Mouse (Mus musculus) granulocyte monocyte progenitor cell, adult 5-6 weeks (primary cell): ENCODE results near the gene Nadsyn1. TPM values are rescaled to one million over a fixed set of nuclear protein-coding genes. Genes with fewer than 3 reads are reported as not detected.

Experiments
- ATAC-seq: replicated peaks from 2 replicates; pipeline ENCODE4 v1.8.0; 2016; ENCODE audit warnings: mild to moderate bottlenecking, moderate TSS enrichment, inconsistent platforms; ENCODE audit not compliant: poor library complexity, severe bottlenecking
- total RNA-seq, 2 experiments: library from RNA; stranded (forward) in 1 of 2; stranded (reverse) in 1 of 2; fragments of 200-712, 200-1000 nt in 1 of 2; fragments of >200 nt in 1 of 2; fragmentation: Nextera tagmentation in 1 of 2; gene quantifications; 2 replicates each; pipeline ENCODE4 v1.2.3; 2014 to 2017

The Nadsyn1 gene
- total RNA-seq, 2 experiments from 2014 or later, result 5.1 to 13.2 TPM

DNA sequence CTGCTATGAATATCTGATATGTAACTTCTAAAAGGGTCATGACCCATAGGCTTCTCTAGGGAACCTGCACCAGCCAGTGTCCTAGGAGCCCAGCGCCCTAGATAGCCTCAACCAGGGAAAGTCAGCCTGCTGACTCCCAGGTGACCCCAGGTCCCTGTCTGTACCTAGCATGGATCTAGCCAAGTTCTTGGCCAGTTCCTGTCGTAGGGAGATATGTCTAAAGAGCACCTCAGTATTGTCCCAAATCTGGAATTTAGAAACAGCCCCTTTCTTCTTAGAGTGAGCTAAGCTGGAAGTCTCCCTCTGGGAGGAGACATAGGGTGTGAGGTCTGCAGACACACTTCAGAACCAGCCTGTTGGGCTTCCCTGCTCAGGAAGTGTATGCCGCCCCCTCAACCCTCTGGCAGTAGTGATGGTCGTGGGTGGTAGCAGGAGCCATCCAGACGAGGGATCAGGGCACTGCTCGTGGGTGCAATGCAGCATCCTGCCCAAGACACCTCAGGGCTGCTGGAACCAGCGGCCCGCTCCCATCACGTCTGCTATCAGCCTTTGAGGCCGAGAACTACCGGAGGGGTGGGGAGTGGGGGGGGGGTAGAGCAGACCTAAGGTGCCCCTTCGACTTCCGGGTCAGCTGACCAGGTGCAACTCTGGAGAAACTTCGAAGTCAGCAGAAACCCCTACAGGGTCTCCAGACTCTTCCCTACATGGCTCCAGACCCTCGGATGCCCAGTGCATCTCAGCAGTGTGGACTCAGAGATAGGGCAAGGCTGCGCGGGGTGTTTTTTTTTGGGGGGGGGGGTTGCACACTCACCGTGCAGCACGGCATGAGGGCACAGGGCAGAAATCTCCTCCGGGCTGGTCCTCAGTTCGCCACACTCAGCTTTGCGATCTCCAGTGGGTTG lies 66.3 kb downstream of the Nadsyn1 start, which contains the start of gene Osbpl5:
TSS of gene Osbpl5 (minus strand) at position 861 of the 902 bp plus-strand sequence.
- ATAC-seq, result no peak

DNA sequence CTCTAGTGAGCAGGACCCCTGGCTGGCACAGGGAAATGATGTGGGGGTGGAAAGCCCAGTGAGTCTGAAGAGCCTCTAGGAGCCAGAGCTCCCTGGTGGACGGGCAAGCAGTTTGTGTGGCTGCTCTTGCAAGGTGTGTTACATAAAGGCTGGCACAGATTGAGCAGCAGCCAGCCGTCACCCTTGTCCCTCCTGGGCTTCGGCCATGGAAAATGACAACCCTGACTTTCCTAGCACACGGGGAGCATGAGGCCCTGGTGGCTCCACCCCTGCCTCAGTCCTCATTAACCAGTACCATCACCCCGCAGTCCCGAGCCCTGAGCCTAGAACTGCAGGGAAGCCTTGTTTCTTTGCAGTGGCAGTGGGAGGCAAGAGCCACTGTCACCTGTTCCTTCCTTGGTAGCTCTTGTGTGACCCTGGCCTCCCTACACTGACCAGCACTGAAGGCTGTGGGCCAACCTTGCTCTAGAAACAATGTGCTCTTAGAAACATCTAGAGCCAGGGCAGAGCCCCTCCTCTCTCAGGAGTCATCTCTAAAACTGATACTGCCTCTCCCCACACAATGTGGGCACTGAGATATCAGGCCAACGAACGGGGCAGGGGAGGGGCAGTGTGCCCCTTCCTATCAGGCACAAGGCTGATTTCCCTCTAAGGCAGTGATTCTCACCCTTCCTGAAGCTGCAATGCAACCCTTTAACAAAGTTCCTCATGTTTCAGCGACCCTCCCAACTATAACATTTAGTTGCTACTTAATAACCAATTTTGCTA lies 67.1 kb downstream of the Nadsyn1 start:
- ATAC-seq, result no peak

DNA sequence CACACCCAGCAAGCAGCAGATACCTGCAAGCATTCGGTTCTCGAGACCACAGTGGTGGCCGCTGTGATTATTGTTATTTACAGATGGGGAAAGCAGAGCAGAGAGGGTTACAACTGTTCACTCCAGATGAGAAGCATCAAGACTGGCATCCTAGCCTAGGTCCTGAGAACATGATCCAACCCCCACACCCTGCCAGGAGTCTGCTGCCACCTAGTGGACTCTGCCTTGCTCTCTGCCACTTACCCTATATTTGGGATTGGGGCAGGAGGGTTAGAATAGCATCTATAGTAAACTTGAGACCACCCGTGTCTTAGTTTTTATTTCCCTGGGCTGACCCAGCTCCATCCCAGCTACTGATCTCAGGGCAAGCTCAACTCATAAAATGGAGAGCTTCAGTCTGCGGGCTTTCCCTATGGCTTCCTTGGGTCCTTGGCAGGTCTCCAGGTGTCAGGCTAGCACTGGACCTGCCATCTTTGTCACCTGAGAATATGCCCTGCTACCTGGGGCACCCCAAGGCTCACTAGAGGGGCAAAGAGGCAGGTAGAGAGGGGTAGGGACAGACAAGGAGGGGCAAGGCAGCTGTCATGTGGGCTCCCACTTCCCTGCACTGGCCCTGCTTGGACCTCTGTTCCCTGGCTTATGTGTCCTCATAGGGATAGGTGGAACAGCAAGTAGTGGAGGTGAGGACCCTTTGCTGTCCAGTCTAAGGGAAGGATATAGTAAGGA lies 68.5 kb downstream of the Nadsyn1 start:
- ATAC-seq, result peak; percentile 42

DNA sequence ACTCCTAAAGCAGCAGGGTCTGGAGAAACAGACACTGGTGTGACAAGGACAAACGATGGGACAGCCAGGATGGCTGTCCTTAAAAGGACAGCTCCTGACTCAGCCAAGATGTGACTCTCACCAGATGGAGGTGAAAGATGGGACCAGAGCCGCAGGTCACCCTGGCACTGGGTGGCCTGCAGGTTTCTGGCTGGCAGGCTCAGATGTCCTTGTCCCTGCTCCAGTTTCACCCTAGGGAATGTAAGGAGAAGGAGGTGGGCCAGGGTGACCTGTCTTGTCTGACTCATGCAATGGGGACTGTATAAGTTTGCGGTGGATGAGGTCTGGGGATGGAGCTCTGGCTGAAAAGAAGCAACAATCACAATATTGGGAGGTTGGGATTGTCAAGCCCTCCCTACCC lies 70.0 kb downstream of the Nadsyn1 start:
- no peak for ATAC-seq

DNA sequence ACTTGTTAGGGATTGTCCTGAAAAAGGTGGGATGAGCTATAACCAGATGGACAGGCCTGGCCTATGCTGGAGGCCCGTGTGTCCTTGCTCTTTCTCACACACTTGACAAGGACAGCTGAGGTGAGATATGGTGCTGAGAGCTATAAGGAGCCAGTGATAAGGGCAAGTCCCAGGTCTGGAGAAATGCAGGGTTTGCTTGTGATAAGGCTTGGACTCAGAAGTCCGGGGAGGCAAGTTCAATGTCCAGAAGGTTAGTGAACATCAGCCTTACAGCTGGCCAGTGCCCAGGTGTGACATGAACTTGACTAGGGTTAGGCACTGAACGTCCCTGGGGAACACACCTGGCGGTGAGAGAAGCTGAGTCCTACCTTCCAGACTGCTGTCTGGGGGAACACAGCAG lies 70.6 kb downstream of the Nadsyn1 start:
- ATAC-seq, result no peak

DNA sequence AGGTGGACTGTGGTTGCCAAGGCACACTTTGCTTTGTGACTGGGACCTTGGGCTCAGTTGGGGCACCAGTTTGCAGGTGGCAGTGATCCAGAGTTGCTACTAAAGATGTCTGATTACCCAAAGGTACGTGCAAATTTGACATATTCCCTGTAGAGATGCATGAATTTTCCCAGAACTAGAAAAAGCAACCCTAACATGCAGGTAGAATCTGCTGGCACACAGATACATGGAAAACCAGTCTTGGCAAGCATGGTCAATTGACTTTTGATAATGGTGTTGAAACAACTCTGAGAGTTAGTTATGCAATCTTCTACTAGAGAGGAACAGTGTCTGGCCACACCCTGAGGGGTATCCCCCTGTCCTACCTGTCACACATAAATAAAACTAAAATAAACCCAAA lies 71.3 kb downstream of the Nadsyn1 start:
- ATAC-seq, result peak; percentile 21; the same call in 1 of the 2 replicates

DNA sequence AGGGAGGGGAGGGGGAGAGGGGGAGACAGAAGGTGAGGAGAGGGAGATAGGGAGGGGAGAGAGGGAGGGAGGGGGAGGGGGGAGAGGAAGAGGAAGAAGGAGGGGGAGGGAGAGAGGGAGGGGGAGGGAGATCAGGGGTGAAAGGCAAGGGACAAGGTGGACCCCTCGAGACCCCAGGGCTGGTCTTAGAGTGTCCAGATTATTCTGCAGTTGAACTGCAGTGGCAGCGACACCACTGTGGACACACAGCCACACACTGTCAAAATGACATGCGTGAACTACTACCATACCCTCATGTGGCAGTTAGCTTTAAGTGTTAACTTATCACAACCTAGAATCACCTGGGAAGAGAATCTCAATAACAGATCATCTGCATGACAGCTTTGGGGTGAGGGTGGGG lies 73.6 kb downstream of the Nadsyn1 start:
- ATAC-seq, result no peak

DNA sequence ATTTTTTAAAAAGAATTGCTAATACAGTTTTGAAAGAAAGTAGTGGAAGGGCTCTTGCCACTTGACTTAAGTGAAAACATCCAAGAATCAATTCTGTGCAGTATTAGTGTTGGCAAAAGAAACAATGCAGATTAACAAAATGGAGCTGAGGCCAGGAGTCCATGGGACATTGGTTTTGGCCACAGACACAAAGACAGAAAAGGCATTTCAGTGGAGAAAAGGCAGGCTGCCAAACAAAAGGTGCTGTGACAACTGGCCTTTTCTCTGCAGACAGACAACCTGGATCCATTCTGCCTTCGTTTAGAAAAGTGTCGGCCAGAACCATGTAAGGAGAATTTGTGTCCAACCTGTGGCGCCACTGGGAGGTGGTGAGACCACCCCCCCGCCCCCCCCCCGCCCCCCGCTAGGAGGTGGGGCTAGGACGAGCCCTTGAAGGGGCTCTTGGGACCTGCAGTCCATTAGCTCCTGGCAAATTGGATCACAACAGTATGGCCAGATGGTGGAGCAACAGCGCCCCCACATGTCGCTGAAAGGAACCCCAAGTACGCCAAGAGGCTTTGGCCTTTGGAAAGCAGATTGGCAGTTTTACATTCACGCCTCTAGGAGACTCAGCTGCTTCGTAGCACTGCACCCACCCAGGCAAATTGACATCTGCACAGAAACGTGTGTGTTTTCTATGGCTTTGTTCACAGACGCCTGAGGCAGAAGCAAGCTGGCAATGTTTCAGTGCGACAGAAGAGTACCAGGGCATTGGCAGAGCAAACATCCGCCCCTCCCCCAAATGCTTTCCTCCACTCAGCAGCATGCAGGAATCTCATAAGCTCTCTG lies 74.4 kb downstream of the Nadsyn1 start:
- ATAC-seq, result peak; percentile 93

Other genes starting within 250 kb of the Nadsyn1 start
- gene Cars, start 222.8 kb downstream of the Nadsyn1 start, total RNA-seq (2014; fragmentation: Nextera tagmentation), result 34.0 and 35.5 TPM in 2 replicates
- 51.9 and 58.2 TPM in 2 replicates for gene Cars, start 222.8 kb downstream of the Nadsyn1 start, total RNA-seq (2017)
- gene Tnfrsf26, start 194.1 kb downstream of the Nadsyn1 start, total RNA-seq (2014; fragmentation: Nextera tagmentation), result 8.3 and 13.3 TPM in 2 replicates
- gene Tnfrsf26, start 194.1 kb downstream of the Nadsyn1 start, total RNA-seq (2017), result 20.4 and 22.5 TPM in 2 replicates
- gene Tnfrsf22, start 173.2 kb downstream of the Nadsyn1 start, total RNA-seq (2014; fragmentation: Nextera tagmentation), result 6.1 and 9.0 TPM in 2 replicates
- 4.2 and 5.2 TPM in 2 replicates for gene Tnfrsf22, start 173.2 kb downstream of the Nadsyn1 start, total RNA-seq (2017)
- 1.2 and 2.8 TPM in 2 replicates for gene Tnfrsf23, start 137.0 kb downstream of the Nadsyn1 start, total RNA-seq (2014; fragmentation: Nextera tagmentation)
- gene Tnfrsf23, start 137.0 kb downstream of the Nadsyn1 start, total RNA-seq (2017), result 0.72 and 1.7 TPM in 2 replicates
- 3.9 and 5.2 TPM in 2 replicates for gene Osbpl5, start 65.9 kb downstream of the Nadsyn1 start, total RNA-seq (2014; fragmentation: Nextera tagmentation)
- 7.5 and 16.6 TPM in 2 replicates for gene Osbpl5, start 65.9 kb downstream of the Nadsyn1 start, total RNA-seq (2017)
- not detected in 2 replicates for gene Mrgprg, start 55.9 kb downstream of the Nadsyn1 start, total RNA-seq (2014; fragmentation: Nextera tagmentation)
- gene Mrgprg, start 55.9 kb downstream of the Nadsyn1 start, total RNA-seq (2017), result not detected in 2 replicates
- 2.6 and 2.9 TPM in 2 replicates for gene Mrgpre, start 38.3 kb downstream of the Nadsyn1 start, total RNA-seq (2014; fragmentation: Nextera tagmentation)
- gene Mrgpre, start 38.3 kb downstream of the Nadsyn1 start, total RNA-seq (2017), result 0.34 and 0.41 TPM in 2 replicates
- 16.8 and 34.7 TPM in 2 replicates for gene Dhcr7, start 296 bp upstream of the Nadsyn1 start, total RNA-seq (2014; fragmentation: Nextera tagmentation)
- 6.9 and 15.8 TPM in 2 replicates for gene Dhcr7, start 296 bp upstream of the Nadsyn1 start, total RNA-seq (2017)
- not detected in 2 replicates for gene Gm498, start 44.0 kb upstream of the Nadsyn1 start, total RNA-seq (2014; fragmentation: Nextera tagmentation)
- not detected in 2 replicates for gene Gm498, start 44.0 kb upstream of the Nadsyn1 start, total RNA-seq (2017)
- gene Shank2, start 179.1 kb upstream of the Nadsyn1 start, total RNA-seq (2014; fragmentation: Nextera tagmentation), result not detected in 2 replicates
- gene Shank2, start 179.1 kb upstream of the Nadsyn1 start, total RNA-seq (2017), result not detected in 2 replicates